Mouse (Mus musculus) midbrain, embryonic 14.5 days (tissue): ENCODE measurements around the gene Npffr2. TPM values are rescaled to one million over a fixed set of nuclear protein-coding genes. Genes with fewer than 3 reads are reported as not detected.
"Not testable (repeated sequence)": the region's sequence is repeated elsewhere in the genome, so short reads cannot be mapped to it uniquely, and the experiment has no call there.

Source experiments
- ATAC-seq: fragments of 200-750 bp; cut with Nextera tagmentation; 2 replicates; pipeline ENCODE4 v1.8.0; 2017; ENCODE audit warnings: moderate number of reproducible peaks, moderate library complexity; ENCODE audit not compliant: low FRiP score, low TSS enrichment
- DNase-seq: peaks from one replicate; pipeline ENCODE4 v3.0.0-alpha.2; 2015
- H3K27ac ChIP-seq: fragments of 300-500 bp; sonication (generic); replicated peaks from 2 replicates; pipeline ENCODE4 v1.5.1; 2014; ENCODE audit warnings: mild to moderate bottlenecking, low read depth, low read length, moderate library complexity
- H3K27me3 ChIP-seq: fragments of 300-500 bp; sonication (generic); 2 replicates; pipeline ENCODE4 v1.6.1; 2014; ENCODE audit warnings: low read length, control low read depth, mixed read lengths; ENCODE audit not compliant: control insufficient read depth, insufficient read depth
- H3K36me3 ChIP-seq: fragments of 300-500 bp; sonication (generic); 2 replicates; pipeline ENCODE4 v1.6.1; 2014; ENCODE audit warnings: low read length, control low read depth; ENCODE audit not compliant: control insufficient read depth, insufficient read depth
- H3K4me1 ChIP-seq: fragments of 300-500 bp; sonication (generic); 2 replicates; pipeline ENCODE4 v1.6.1; 2014; ENCODE audit warnings: mild to moderate bottlenecking, antibody characterized with exemption, low read length, control low read depth; ENCODE audit not compliant: control insufficient read depth, insufficient read depth
- H3K4me2 ChIP-seq: fragments of 300-500 bp; sonication (generic); 2 replicates; pipeline ENCODE4 v1.6.1; 2014; ENCODE audit warnings: mild to moderate bottlenecking, low read length, moderate library complexity
- H3K4me3 ChIP-seq: fragments of 300-500 bp; sonication (generic); replicated peaks from 2 replicates; pipeline ENCODE4 v1.5.1; 2014; ENCODE audit warnings: low read depth, low read length
- H3K9ac ChIP-seq: fragments of 300-500 bp; sonication (generic); replicated peaks from 2 replicates; pipeline ENCODE4 v1.6.1; 2014; ENCODE audit warnings: mild to moderate bottlenecking, low read length, moderate library complexity
- H3K9me3 ChIP-seq: fragments of 300-500 bp; sonication (generic); 2 replicates; pipeline ENCODE4 v1.6.1; 2016; ENCODE audit warnings: low read length, control low read depth, mixed read lengths; ENCODE audit not compliant: control insufficient read depth
- WGBS: fragments of 180-500 bp; shearing (Covaris S2); extraction: QIAGEN DNeasy Blood & Tissue Kit; methylation state at CpG from one replicate; pipeline ENCODE4 v1.1.7; 2014; 5-methylcytosine and 5-hydroxymethylcytosine counted together
- polyA plus RNA-seq: library from polyadenylated mRNA; unstranded; fragments of >200 nt; fragmentation: Nextera tagmentation; extraction: Ambion mirVana; gene quantifications from 2 replicates; pipeline ENCODE4 v1.2.1, GENCODE M21; 2014

The Npffr2 gene
- polyA plus RNA-seq, 1 experiment from 2014 or later = 0.13 TPM

- 30% methylated on average over 2 of the region's 2 CpGs for WGBS
These were observed 16.2 kb downstream of the Npffr2 start for GRCm38 (mm10) chr5:89543476-89543875.

GRCm38 (mm10) chr5:89559118-89559517, 31.9 kb downstream of the Npffr2 start:
- not testable (repeated sequence) for H3K4me1 ChIP-seq, H3K4me3 ChIP-seq, H3K4me2 ChIP-seq, DNase-seq, ATAC-seq, H3K9me3 ChIP-seq, H3K27me3 ChIP-seq, H3K27ac ChIP-seq, H3K36me3 ChIP-seq, H3K9ac ChIP-seq
- 31% methylated on average over 4 of the region's 4 CpGs for WGBS

More at GRCm38 (mm10) chr5:89543476-89543875, 16.2 kb downstream of the Npffr2 start:
- no peak overlapping the region for H3K4me2 ChIP-seq
- H3K9ac ChIP-seq = no peak overlapping the region
- no peaks in the 10 kb centered on the region for H3K4me1 ChIP-seq
- DNase-seq (peak; percentile 85), ATAC-seq (peak; percentile 76; the same call in 1 of the 2 replicates)
- H3K4me3 ChIP-seq = no peak overlapping the region
- no peaks in the 10 kb centered on the region for H3K9me3 ChIP-seq
- no peaks in the 10 kb centered on the region for H3K36me3 ChIP-seq
- H3K27ac ChIP-seq = no peak overlapping the region
- no peaks in the 10 kb centered on the region for H3K27me3 ChIP-seq

- ATAC-seq (no peak), DNase-seq (no peak)
These were observed 34.2 kb downstream of the Npffr2 start for GRCm38 (mm10) chr5:89561381-89561780.

GRCm38 (mm10) chr5:89578678-89579077, 51.4 kb downstream of the Npffr2 start:
- WGBS = 93% methylated on average over 1 of the region's 1 CpGs
- ATAC-seq = no peak
- no peak overlapping the region for H3K27ac ChIP-seq
- DNase-seq = no peak
- no peak overlapping the region for H3K4me3 ChIP-seq
- H3K4me1 ChIP-seq = no peaks in the 10 kb centered on the region
- H3K4me2 ChIP-seq = no peak overlapping the region
- H3K9ac ChIP-seq = no peak overlapping the region
- no peaks in the 10 kb centered on the region for H3K27me3 ChIP-seq
- no peaks in the 10 kb centered on the region for H3K36me3 ChIP-seq
- H3K9me3 ChIP-seq = no peaks in the 10 kb centered on the region

More at GRCm38 (mm10) chr5:89561381-89561780, 34.2 kb downstream of the Npffr2 start:
- Histone ChIP-seq H3K4me3 (no peak overlapping the region), H3K4me2 (no peak overlapping the region), H3K9me3 (no peaks in the 10 kb centered on the region), H3K4me1 (no peaks in the 10 kb centered on the region), H3K27me3 (no peaks in the 10 kb centered on the region), H3K36me3 (no peaks in the 10 kb centered on the region), H3K27ac (no peak overlapping the region), H3K9ac (no peak overlapping the region)

- 69% methylated on average over 1 of the region's 1 CpGs for WGBS
- peak; percentile 58 for ATAC-seq
These were observed 52.0 kb downstream of the Npffr2 start for GRCm38 (mm10) chr5:89579181-89579580.

GRCm38 (mm10) chr5:89581143-89581542, 53.9 kb downstream of the Npffr2 start:
- no peak overlapping the region for H3K27ac ChIP-seq
- H3K27me3 ChIP-seq = no peaks in the 10 kb centered on the region
- no peaks in the 10 kb centered on the region for H3K36me3 ChIP-seq
- DNase-seq = peak; percentile 9
- WGBS = 38% methylated on average over 1 of the region's 1 CpGs
- ATAC-seq = no peak
- no peaks in the 10 kb centered on the region for H3K4me1 ChIP-seq
- no peak overlapping the region for H3K4me3 ChIP-seq
- no peaks in the 10 kb centered on the region for H3K9me3 ChIP-seq
- H3K4me2 ChIP-seq = no peak overlapping the region
- no peak overlapping the region for H3K9ac ChIP-seq

More at GRCm38 (mm10) chr5:89579181-89579580, 52.0 kb downstream of the Npffr2 start:
- no peak overlapping the region for H3K9ac ChIP-seq
- DNase-seq = peak; percentile 27
- no peaks in the 10 kb centered on the region for H3K4me1 ChIP-seq
- H3K4me3 ChIP-seq = no peak overlapping the region
- H3K9me3 ChIP-seq = no peaks in the 10 kb centered on the region
- H3K27ac ChIP-seq = 0 out of 2 replicates have a peak overlapping the region, but pooled peaks have one; percentile 8
- H3K4me2 ChIP-seq = no peak overlapping the region
- no peaks in the 10 kb centered on the region for H3K36me3 ChIP-seq
- H3K27me3 ChIP-seq = no peaks in the 10 kb centered on the region

GRCm38 (mm10) chr5:89581742-89582366, 54.6 kb downstream of the Npffr2 start:
- ATAC-seq (peak; percentile 68; the same call in 1 of the 2 replicates), DNase-seq (peak; percentile 59)

GRCm38 (mm10) chr5:89585021-89585420, 57.8 kb downstream of the Npffr2 start:
- no peaks in the 10 kb centered on the region for H3K36me3 ChIP-seq
- no peak overlapping the region for H3K27ac ChIP-seq
- 88% methylated on average over 3 of the region's 3 CpGs for WGBS
- H3K4me2 ChIP-seq = no peak overlapping the region
- ATAC-seq = no peak
- no peaks in the 10 kb centered on the region; the same call in 1 of the 2 replicates for H3K9me3 ChIP-seq
- no peaks in the 10 kb centered on the region for H3K4me1 ChIP-seq
- DNase-seq = no peak
- no peaks in the 10 kb centered on the region for H3K27me3 ChIP-seq
- H3K4me3 ChIP-seq = no peak overlapping the region
- no peak overlapping the region for H3K9ac ChIP-seq

More at GRCm38 (mm10) chr5:89581742-89582366, 54.6 kb downstream of the Npffr2 start:
- 64% methylated on average over 5 of the region's 5 CpGs for WGBS
- Histone ChIP-seq H3K27ac (0 out of 2 replicates have a peak overlapping the region, but pooled peaks have one; percentile 33), H3K4me2 (no peak overlapping the region), H3K27me3 (no peaks in the 10 kb centered on the region), H3K9me3 (no peaks in the 10 kb centered on the region), H3K4me1 (no peaks in the 10 kb centered on the region), H3K9ac (no peak overlapping the region), H3K36me3 (no peaks in the 10 kb centered on the region), H3K4me3 (no peak overlapping the region)

- H3K4me2 ChIP-seq = no peak overlapping the region
- H3K4me3 ChIP-seq = no peak overlapping the region
- 80% methylated on average over 4 of the region's 4 CpGs for WGBS
- no peak overlapping the region for H3K27ac ChIP-seq
- no peaks in the 10 kb centered on the region for H3K27me3 ChIP-seq
- no peaks in the 10 kb centered on the region for H3K36me3 ChIP-seq
- ATAC-seq (no peak), DNase-seq (no peak)
- no peaks in the 10 kb centered on the region for H3K4me1 ChIP-seq
- no peak overlapping the region for H3K9ac ChIP-seq
- H3K9me3 ChIP-seq = no peaks in the 10 kb centered on the region; the same call in 1 of the 2 replicates
These were observed 65.1 kb downstream of the Npffr2 start for GRCm38 (mm10) chr5:89592301-89592700.
